Mouse (Mus musculus) ovary, postnatal 36 days (tissue): ENCODE data around the gene Foxo6.

Source experiments
- DNase-seq: peaks from one replicate; pipeline ENCODE4 v3.0.0; 2022; ENCODE audit warnings: low spot score, mixed read lengths

Foxo6 gene

DNA sequence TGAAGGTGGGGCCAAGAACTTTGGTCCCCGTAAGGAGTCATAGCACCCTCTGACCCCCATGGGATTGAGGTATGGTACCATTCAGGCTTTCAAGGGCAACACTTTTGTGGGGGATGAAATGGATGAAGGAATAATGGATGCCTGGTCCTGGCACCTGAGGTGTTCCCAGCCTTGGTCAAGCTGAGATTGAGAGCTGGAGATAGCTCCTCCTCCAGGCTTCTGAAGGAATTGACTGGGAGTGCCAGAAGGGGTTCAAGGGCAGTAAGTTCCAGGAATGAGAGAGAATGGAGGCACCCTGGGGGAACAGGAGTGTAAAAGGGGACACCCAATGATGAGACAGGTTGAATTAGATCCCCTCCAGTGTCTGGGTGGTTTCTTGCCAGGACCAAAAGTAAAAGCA, 3.0 kb downstream of the Foxo6 start:
- DNase-seq = no peak

- peak; percentile 87 for DNase-seq
These were observed 4.0 kb downstream of the Foxo6 start for GRCm38 (mm10) chr4:120283141-120283540.

DNA sequence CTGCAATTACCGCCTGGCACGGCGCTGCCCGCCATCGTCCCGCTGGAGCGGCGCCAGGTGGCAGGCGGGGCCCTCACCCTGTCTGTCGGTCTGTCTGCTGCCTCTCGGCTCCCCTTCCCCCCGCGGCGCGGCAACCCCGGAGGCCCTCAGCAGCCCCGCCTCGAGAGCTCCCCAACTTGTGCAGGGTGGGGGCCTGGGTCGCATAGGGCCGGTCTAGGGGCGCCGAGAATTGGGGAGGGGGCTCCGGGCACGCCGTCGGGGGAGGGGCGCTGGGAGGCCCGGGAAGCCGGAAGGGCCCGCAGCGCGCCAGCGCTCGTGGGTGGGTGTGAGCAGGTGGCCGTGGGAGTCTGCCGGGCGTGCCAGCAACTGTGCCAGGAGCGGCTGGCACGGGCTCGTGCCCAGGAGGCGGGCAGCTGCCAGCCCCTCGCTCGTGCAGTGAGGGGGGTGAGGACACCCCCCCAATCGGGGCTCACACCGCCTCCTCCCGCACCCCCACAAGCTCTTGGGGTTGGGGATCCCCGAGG, 4.5 kb downstream of the Foxo6 start:
- DNase-seq = peak; percentile 75

DNA sequence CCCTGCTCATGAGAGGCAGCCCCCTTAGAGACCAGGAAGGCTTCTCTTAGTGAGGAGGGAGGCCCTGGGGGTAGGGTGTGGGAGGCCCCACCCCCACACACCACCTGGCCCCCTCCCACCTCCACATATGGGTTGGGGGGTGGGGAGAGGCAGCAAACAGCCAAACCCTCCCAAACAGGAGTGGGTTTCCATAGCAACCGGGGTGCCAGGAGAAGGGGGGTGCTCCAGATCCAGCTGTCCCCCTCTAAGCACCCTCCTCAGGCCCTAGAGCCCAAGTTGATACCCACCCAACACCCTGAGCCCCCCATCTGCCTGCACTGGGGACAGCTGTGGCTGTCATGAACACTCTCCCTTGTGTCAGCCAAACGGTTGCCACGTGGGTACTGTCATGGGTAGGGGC, 6.1 kb downstream of the Foxo6 start:
- no peak for DNase-seq

- DNase-seq = no peak
These were observed 6.7 kb downstream of the Foxo6 start for GRCm38 (mm10) chr4:120280432-120280831.

DNA sequence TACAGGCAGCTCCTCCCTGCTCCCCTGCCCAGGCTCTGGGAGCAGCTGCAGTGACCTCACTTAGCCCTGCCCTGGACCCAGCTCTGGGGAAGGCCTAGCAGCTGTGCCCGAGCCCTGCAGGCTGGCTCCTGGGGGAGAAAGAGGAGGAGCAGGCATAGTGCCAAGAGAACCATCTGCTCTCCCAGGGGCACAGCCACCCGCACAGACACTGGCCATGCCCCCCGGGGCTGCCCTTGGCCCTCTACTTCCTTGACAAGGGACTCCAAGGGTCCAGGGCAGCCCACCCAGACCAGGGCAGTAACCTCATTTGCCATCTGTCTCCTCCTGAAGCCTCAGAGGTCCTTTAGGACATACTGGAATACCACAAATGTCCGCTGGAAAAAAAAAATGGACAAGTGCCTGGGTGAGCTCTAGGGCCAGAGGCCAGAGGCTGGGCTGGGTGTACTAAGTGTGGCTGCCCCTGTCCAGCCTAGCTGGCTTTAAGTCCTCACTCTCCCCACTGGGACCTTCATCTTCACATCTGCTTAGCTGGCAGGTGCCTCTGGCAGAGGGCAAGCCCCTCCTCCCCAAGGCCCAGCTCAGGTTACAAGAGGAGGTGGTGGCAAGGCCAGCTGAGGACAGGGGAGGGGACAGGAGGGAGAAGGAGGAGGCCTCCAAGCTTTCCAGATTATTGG, 9.8 kb downstream of the Foxo6 start:
- DNase-seq = peak; percentile 56

- no peak for DNase-seq
These were observed 11.7 kb downstream of the Foxo6 start for GRCm38 (mm10) chr4:120275487-120275886.

DNA sequence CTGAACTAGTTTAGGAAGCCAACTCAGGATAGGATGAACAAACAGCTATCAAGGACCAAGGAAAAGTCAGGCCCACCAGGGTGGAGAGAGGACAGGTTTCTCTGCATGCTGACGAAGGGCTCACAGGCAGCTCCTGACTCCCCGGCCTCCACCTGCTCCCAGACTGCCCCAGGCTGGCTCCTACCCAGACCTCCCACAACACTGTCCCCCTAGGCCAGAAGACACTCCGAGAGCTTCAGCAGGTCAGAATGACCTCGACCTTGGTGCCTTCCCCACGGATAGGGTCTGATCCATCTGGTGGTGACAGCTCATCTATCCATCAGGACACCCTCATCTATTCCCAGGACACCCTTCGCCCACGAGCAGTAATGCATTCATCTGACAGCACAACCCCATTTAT, 13.6 kb downstream of the Foxo6 start:
- no peak for DNase-seq

DNA sequence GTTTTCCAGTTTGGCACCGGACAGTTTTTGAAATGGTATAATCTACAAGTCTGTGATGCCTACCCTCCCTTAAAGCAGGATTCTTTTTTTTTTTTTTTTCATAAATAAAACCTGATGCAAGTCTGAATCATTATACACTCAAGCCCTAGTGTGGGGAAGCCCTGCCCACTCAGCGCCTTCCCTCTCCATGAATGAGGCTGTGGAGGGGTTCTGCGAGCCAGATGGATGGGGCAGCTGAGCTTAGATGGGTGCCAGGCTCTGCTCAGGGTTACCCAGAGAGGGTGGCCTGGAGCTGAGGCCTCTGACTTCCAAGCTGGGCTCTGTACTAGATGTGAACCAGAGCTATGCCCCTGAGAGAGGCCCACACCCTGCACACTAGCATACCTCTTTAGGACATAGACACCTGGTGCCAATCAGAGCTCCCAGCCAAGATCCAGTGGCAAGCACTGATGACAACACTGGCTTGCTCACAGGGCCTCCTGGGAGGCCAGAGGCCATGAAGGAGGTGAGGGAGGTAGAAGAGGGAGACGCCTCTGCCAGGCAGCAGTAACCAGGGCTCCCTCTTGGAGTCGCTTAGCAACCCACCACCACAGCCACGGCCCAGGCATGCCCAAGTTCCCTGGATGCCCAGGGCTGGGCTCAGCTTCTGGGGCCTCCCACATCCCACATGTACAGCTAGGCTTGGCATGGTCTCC, 15.1 kb downstream of the Foxo6 start:
- DNase-seq = no peak

DNA sequence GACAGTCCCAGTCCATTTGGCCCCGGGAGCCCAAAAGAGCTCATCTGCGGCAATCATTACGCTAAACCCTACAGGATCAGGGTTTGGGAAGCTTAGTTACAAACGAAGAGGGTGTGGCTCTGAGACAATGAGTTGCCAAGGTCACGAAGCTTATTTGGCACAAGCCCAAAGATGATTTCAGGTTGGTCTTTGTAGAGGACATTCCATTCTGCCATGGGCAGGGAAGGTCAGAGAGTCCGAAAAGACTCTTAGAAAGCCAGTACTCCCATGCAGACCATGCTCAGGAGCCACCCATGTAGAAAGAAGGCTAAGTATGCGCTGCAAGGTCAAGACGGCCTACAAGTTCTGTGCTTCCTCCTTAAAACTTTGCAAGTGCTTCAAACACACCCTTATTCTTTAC, 15.9 kb downstream of the Foxo6 start:
- no peak for DNase-seq

- no peak for DNase-seq
These were observed 16.3 kb downstream of the Foxo6 start for GRCm38 (mm10) chr4:120270937-120271199.

GRCm38 (mm10) chr4:120270148-120270936, 16.8 kb downstream of the Foxo6 start:
- DNase-seq = no peak

DNA sequence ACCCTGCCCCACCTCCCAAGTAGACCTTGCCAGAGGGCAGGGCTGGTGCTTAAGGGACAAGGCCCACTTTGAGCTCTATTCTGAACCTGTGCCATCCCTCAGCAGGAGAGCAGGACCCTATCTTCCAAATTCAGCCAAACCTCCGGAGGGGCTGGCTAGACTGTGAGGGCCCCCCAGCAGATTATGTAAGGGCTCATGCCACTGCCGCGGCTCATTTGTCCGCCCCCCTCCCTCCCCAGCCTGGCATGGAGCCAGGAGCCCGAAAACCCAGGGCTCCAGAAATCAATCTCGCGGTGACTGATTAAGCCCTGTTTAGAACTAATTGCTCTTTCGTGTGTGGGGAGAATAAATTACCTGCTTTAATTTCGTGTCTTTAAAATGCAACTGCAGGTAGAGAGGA, 17.7 kb downstream of the Foxo6 start:
- no peak for DNase-seq

- no peak for DNase-seq
These were observed 18.7 kb downstream of the Foxo6 start for GRCm38 (mm10) chr4:120268214-120269061.

DNA sequence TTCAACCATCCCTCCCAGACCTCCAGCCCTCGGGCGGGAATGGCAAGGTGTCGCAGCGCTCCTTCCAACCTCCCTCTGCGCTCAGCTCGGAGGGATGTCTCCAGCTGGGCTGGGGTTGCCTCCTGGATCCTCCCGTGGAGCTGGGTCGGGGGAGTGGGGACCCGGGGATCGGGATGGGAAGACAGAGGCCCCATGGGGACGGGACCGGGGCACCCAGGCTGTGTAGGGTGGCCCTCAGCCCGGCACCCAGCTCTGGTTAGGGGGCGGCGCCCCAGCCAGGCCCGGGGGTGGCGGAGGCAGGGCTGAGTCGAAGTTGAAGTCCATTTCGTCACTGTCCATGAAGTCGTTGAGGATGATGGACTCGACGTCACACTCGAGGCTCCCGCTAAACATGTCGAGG, 19.5 kb downstream of the Foxo6 start:
- DNase-seq = no peak

DNA sequence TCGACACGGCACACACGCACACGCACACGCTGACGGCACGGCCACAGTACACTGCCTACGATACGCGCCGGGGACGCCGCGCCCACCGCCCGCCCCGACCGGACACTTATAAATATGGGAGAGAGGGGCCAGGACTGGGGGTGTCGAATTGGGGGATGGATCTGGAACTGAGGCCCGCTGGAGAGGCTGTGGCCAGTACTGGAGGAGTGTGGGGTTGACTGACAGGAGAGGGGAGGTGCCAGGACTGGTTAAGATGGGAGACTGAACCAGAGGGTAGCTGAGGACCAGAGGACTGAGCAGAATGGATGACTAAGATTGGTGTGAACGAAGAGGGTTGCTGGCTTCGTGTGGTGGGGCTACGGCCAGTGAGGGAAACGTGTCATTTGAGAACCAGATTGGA, 20.0 kb downstream of the Foxo6 start:
- DNase-seq = no peak

GRCm38 (mm10) chr4:120264105-120264504, 23.0 kb downstream of the Foxo6 start:
- DNase-seq = no peak

GRCm38 (mm10) chr4:120262726-120263125, 24.4 kb downstream of the Foxo6 start:
- no peak for DNase-seq

GRCm38 (mm10) chr4:120262206-120262605, 24.9 kb downstream of the Foxo6 start:
- no peak for DNase-seq

DNA sequence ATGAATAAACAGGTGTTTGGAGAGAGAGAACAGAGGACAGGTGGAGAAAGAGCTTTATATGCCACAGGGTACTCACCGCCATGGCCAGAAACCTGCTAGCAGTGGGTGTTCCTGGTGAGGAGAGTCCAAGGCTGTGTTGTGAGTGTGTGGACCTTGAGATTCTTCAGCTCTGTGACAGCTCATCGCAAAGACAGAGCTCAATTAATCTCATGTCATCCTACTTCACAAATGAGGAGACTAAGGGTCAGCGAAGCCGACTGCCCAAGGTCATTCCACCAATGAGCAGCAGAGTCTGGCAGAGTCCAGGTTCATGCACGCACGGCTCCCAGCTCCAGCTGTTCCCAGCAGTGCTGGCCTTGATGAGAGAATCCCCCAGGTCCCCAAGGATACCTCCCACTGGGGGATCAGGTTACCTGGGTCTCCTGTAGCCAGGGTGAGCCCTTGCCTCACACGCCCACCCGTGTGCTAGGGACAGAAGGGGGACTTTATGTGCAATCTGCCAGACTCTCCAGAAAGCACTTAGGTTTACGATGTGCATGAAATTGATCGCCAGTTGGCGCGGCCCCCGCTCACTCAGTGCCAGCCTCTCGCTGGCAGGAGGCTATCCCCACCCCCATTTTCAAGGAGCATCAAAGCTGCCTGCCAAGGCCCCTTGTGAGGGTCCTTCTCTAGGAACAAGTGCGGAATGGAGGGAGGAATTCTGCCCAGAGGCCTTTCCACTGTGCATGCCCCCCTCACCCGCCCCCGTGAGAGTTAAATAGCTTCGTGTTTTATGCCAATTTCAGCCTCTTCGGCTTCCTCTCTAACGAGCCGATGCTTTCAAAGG, 27.6 kb downstream of the Foxo6 start:
- DNase-seq = no peak

DNA sequence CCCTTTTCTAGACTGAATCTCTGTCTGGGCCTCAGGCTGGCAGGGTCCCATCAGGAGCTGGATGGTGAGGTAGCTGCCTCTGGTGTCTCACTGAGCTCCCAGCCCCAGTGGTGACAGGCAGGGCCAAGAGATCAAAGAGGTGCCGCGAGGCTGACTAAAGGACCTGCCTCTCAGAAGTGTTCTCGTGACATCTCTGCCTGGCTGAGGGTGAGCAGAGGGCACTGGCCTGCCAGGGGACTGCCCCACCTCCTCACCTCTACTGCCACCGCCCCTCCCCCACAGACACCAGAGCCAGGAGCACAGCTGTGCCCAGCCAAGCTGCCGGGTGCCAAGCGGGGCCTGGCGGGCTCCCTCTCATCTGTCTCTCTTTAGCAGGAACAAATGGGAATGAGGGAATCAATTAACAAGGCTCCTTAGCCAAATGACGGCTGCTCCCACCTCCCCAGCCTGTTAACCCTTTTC, 38.3 kb downstream of the Foxo6 start:
- no peak for DNase-seq
